Mouse (Mus musculus) heart, adult 2 months (tissue): ENCODE results near the gene Plxdc1.

Experiments
- CTCF ChIP-seq: fragments of 200-600 bp; IDR thresholded peaks from 2 replicates; pipeline ENCODE4 v1.8.1; 2022; ENCODE audit warnings: antibody characterized with exemption, mild to moderate bottlenecking, moderate library complexity
- EP300 ChIP-seq: fragments of 200-500 bp; IDR thresholded peaks from 2 replicates; pipeline ENCODE4 v1.6.1; 2011; ENCODE audit warnings: low read depth, low read length, control low read depth; ENCODE audit not compliant: insufficient read depth

- TF ChIP-seq EP300 (no peak), CTCF (no peak)
Observed at GRCm38 (mm10) chr11:97959300-97959680, 27.0 kb downstream of the Plxdc1 start.
